Mouse (Mus musculus): ENCODE data around the gene Eif2a.

- TF ChIP-seq POLR2A (IDR thresholded peaks at IDR 0.05; ENCODE audit: borderline replicate concordance, extremely low read depth, low read depth, low read length) (no peak), CTCF (IDR thresholded peaks at IDR 0.05; ENCODE audit: insufficient read depth, low read length) (no peak)
These were observed 45.2 kb downstream of the Eif2a start for GRCm38 (mm10) chr3:58570821-58571220.

Data from lung, adult 2 months (tissue).